Mouse (Mus musculus) forebrain, postnatal 0 days (tissue): ENCODE results near the gene Tmem206. TPM values are rescaled to one million over a fixed set of nuclear protein-coding genes. Genes with fewer than 3 reads are reported as not detected.

ENCODE experiments used
- ATAC-seq: fragments of 200-750 bp; cut with Nextera tagmentation; 2 replicates; pipeline ENCODE4 v1.8.0; 2017; ENCODE audit warnings: mild to moderate bottlenecking, moderate library complexity
- DNase-seq: peaks from one replicate; pipeline ENCODE4 v3.0.0-alpha.2; 2015
- H3K27ac ChIP-seq: fragments of 300-500 bp; sonication (generic); 2 replicates; pipeline ENCODE4 v1.5.1; 2014; ENCODE audit warnings: low read depth, mild to moderate bottlenecking, antibody characterized with exemption, low read length, moderate library complexity, mixed read lengths
- H3K27me3 ChIP-seq: fragments of 300-500 bp; sonication (generic); 2 replicates; pipeline ENCODE4 v1.6.1; 2014; ENCODE audit warnings: mild to moderate bottlenecking, low read length, mixed read lengths; ENCODE audit not compliant: insufficient read depth
- H3K36me3 ChIP-seq: fragments of 300-500 bp; sonication (generic); 2 replicates; pipeline ENCODE4 v1.6.1; 2014; ENCODE audit warnings: mild to moderate bottlenecking, moderate library complexity; ENCODE audit not compliant: insufficient read depth
- H3K4me1 ChIP-seq: fragments of 300-500 bp; sonication (generic); 2 replicates; pipeline ENCODE4 v1.6.1; 2014; ENCODE audit warnings: antibody characterized with exemption; ENCODE audit not compliant: insufficient read depth
- H3K4me2 ChIP-seq: fragments of 300-500 bp; sonication (generic); 2 replicates; pipeline ENCODE4 v1.6.1; 2014; ENCODE audit warnings: low read depth, mild to moderate bottlenecking, moderate library complexity
- H3K4me3 ChIP-seq: fragments of 300-500 bp; sonication (generic); 2 replicates; pipeline ENCODE4 v1.5.1; 2014; ENCODE audit warnings: low read depth, low read length, mixed read lengths
- H3K9ac ChIP-seq: fragments of 300-500 bp; sonication (generic); 2 replicates; pipeline ENCODE4 v1.6.1; 2014; ENCODE audit warnings: mild to moderate bottlenecking
- H3K9me3 ChIP-seq: fragments of 300-500 bp; sonication (generic); 2 replicates; pipeline ENCODE4 v1.6.1; 2016; ENCODE audit warnings: low read length
- CTCF ChIP-seq: sonication (generic); IDR thresholded peaks from 2 replicates; pipeline ENCODE4 v1.5.1; 2016; ENCODE audit warnings: antibody characterized with exemption, control low read depth, low read depth
- WGBS: fragments of 180-500 bp; shearing (Covaris S2); extraction: QIAGEN DNeasy Blood & Tissue Kit; methylation state at CpG from one replicate; pipeline ENCODE4 v1.1.7; 2014; 5-methylcytosine and 5-hydroxymethylcytosine counted together
- polyA plus RNA-seq: library from polyadenylated mRNA; unstranded; fragments of >200 nt; fragmentation: Nextera tagmentation; extraction: Ambion mirVana; gene quantifications from 2 replicates; pipeline ENCODE4 v1.2.1, GENCODE M21; 2015
- total RNA-seq: library from RNA; depleted of rRNA; stranded (reverse); fragments of >200 nt; gene quantifications from 2 replicates; pipeline ENCODE4 v1.2.3, GENCODE M21; 2014

Gene Tmem206
- total and polyA plus RNA-seq, 2 experiments from 2014 or later, result 28.3 to 30.8 TPM

DNA sequence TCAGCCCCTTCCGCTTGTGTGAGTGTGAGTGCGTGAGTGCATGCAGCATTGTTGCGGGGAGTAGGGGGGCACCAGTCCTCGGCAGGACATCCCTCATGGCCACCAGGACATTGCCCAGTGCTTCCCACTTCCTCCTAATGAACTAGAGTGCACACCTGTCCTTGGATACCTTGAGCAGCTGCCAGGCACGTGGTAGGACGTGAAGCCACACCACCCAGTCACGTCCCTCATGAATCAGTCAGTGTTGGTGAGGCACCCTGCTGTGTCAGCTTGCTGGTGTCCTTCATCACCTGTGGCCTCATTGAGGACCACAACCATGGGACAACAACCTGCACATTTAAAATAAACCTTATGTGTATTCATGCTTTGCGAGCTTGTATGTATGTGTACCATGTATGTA lies 41.2 kb upstream of the Tmem206 start:
- no peak for TF ChIP-seq CTCF
- Histone ChIP-seq H3K27me3 (no peaks in the 10 kb centered on the region), H3K27ac (no peak overlapping the region), H3K4me2 (no peak overlapping the region), H3K4me1 (no peaks in the 10 kb centered on the region), H3K9me3 (no peaks in the 10 kb centered on the region), H3K9ac (no peak overlapping the region), H3K36me3 (no peaks in the 10 kb centered on the region), H3K4me3 (no peak overlapping the region)
- WGBS, result 91% methylated on average over 8 of the region's 8 CpGs
- no peak for ATAC-seq
- no peak for DNase-seq

- 34% methylated on average over 8 of the region's 8 CpGs for WGBS
- TF ChIP-seq CTCF, result peak; percentile 56
- H3K9me3 ChIP-seq, result no peaks in the 10 kb centered on the region
- H3K4me1 ChIP-seq, result no peaks in the 10 kb centered on the region
- no peak overlapping the region for H3K4me2 ChIP-seq
- H3K36me3 ChIP-seq, result no peaks in the 10 kb centered on the region
- H3K9ac ChIP-seq, result no peak overlapping the region
- no peak overlapping the region for H3K4me3 ChIP-seq
- no peak for DNase-seq
- H3K27me3 ChIP-seq, result no peaks in the 10 kb centered on the region
- H3K27ac ChIP-seq, result no peak overlapping the region
- no peak for ATAC-seq
These were observed 37.0 kb upstream of the Tmem206 start for GRCm38 (mm10) chr1:191288762-191289161.

- H3K9me3 ChIP-seq, result no peaks in the 10 kb centered on the region
- no peaks in the 10 kb centered on the region for H3K36me3 ChIP-seq
- H3K4me3 ChIP-seq, result no peak overlapping the region
- ATAC-seq (peak; percentile 88), DNase-seq (peak; percentile 56)
- H3K27me3 ChIP-seq, result no peaks in the 10 kb centered on the region
- H3K9ac ChIP-seq, result no peak overlapping the region
- TF ChIP-seq CTCF, result no peak
- no peak overlapping the region for H3K4me2 ChIP-seq
- no peaks in the 10 kb centered on the region for H3K4me1 ChIP-seq
- H3K27ac ChIP-seq, result no peak overlapping the region
- 52% methylated on average over 5 of the region's 5 CpGs for whole genome bisulfite sequencing
These were observed 33.4 kb upstream of the Tmem206 start for GRCm38 (mm10) chr1:191292348-191292747.

DNA sequence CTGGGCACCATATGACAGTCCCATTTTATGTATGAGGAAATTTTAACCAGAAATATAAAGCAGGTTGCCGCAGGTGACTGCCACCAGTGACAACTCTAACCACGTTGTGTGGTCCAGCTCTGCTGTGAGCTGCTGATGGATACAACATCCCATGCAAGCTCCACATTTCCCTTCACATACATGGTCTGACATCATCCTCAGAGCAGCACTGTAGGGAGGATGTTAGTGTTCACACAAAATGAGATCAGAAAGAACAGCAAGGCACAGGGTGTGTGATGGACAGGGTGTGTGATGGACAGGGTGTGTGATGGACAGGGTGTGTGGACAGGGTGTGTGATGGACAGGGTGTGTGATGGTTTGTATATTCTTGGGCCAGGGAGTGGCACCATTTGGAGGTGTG lies 32.7 kb upstream of the Tmem206 start:
- DNase-seq, result no peak
- H3K9me3 ChIP-seq, result no peaks in the 10 kb centered on the region
- H3K4me3 ChIP-seq, result no peak overlapping the region
- ATAC-seq, result no peak
- H3K27me3 ChIP-seq, result no peaks in the 10 kb centered on the region
- no peak overlapping the region for H3K9ac ChIP-seq
- no peak overlapping the region for H3K4me2 ChIP-seq
- H3K27ac ChIP-seq, result no peak overlapping the region
- no peaks in the 10 kb centered on the region for H3K36me3 ChIP-seq
- no peak for TF ChIP-seq CTCF
- 86% methylated on average over 2 of the region's 2 CpGs for WGBS
- H3K4me1 ChIP-seq, result no peaks in the 10 kb centered on the region

- 78% methylated on average over 9 of the region's 9 CpGs for WGBS
These were observed 31.5 kb upstream of the Tmem206 start for GRCm38 (mm10) chr1:191293996-191294795.

DNA sequence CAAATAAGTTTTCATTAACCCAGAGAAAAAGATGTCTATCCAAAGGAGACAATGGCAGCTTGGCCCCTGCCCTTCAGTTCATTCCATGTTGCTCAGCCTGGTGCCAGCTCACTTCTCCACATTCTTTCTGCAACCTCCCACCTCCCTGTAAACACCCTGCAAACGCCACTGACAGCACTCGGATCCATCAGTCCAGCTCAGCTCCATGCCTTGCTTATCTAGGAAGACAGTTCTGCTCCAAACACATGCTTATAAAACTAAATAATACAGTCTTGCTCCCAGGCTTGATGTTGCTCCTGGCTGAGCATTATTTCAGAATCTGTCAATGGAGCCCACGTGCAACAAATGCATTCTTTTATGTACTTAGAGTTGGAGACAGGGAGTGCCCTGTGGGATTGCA lies 29.9 kb upstream of the Tmem206 start:
- Histone ChIP-seq H3K4me3 (no peak overlapping the region), H3K4me1 (no peaks in the 10 kb centered on the region), H3K4me2 (no peak overlapping the region), H3K27me3 (no peaks in the 10 kb centered on the region), H3K9me3 (no peaks in the 10 kb centered on the region), H3K36me3 (no peaks in the 10 kb centered on the region), H3K27ac (no peak overlapping the region), H3K9ac (no peak overlapping the region)
- TF ChIP-seq CTCF, result no peak
- no peak for ATAC-seq
- no peak for DNase-seq
- WGBS, result 32% methylated on average over 3 of the region's 3 CpGs

More at GRCm38 (mm10) chr1:191293996-191294795, 31.5 kb upstream of the Tmem206 start:
- Histone ChIP-seq H3K9ac (no peak overlapping the region), H3K4me3 (no peak overlapping the region), H3K4me2 (no peak overlapping the region), H3K27ac (no peak overlapping the region), H3K27me3 (no peaks in the 10 kb centered on the region), H3K36me3 (no peaks in the 10 kb centered on the region), H3K9me3 (no peaks in the 10 kb centered on the region), H3K4me1 (no peaks in the 10 kb centered on the region)
- DNase-seq, result no peak
- no peak for ATAC-seq
- TF ChIP-seq CTCF, result no peak

GRCm38 (mm10) chr1:191296445-191296844 lies 29.3 kb upstream of the Tmem206 start:
- DNase-seq (peak; percentile 17), ATAC-seq (peak; percentile 38)
- WGBS, result 62% methylated on average over 5 of the region's 5 CpGs
- Histone ChIP-seq H3K27me3 (no peaks in the 10 kb centered on the region), H3K4me2 (no peak overlapping the region), H3K4me3 (no peak overlapping the region), H3K4me1 (no peaks in the 10 kb centered on the region), H3K36me3 (no peaks in the 10 kb centered on the region), H3K9ac (no peak overlapping the region), H3K9me3 (no peaks in the 10 kb centered on the region), H3K27ac (no peak overlapping the region)
- no peak for TF ChIP-seq CTCF
